12 mouse cellular contexts compared by ENCODE assay signal in genomic region chr6:98553922-98554321, GRCm38 (mm10).
"Had no signal": no experiment of that assay in that cellular context is flagged by ENCODE, and none has a peak within 500 bp of the region (broad histone marks: within the 10 kb centered on the region; RNA-seq: fewer than 3 reads in every experiment).

No protein-coding gene starts in this region.

- H3K4me3 ChIP-seq: left cerebral cortex, adult 2 months; limb, embryonic 10.5 days; liver, embryonic 15.5 days; midbrain, embryonic 13.5 days; neural tube, embryonic 15.5 days had no signal

- H3K27ac ChIP-seq: left cerebral cortex, adult 2 months; limb, embryonic 10.5 days; liver, embryonic 15.5 days; midbrain, embryonic 13.5 days; neural tube, embryonic 15.5 days had no signal

- H3K9me3 ChIP-seq: limb, embryonic 10.5 days; liver, embryonic 15.5 days; midbrain, embryonic 13.5 days; neural tube, embryonic 15.5 days had no signal

- H3K4me2 ChIP-seq: liver, embryonic 11.5 days; liver, embryonic 15.5 days; midbrain, embryonic 13.5 days; neural tube, embryonic 15.5 days had no signal

- H3K27me3 ChIP-seq: liver, embryonic 15.5 days; midbrain, embryonic 13.5 days; neural tube, embryonic 15.5 days had no signal

- H3K9ac ChIP-seq: liver, embryonic 15.5 days; midbrain, embryonic 13.5 days; neural tube, embryonic 15.5 days had no signal

- ATAC-seq: lung, postnatal 0 days; midbrain, embryonic 13.5 days had no signal

- H3K4me1 ChIP-seq: limb, embryonic 10.5 days; liver, embryonic 15.5 days; neural tube, embryonic 15.5 days had no signal

- H3K36me3 ChIP-seq: limb, embryonic 10.5 days; liver, embryonic 15.5 days; midbrain, embryonic 13.5 days; neural tube, embryonic 15.5 days had no signal

- DNase-seq: kidney, postnatal 14 days; lung, adult 2 months; lung, postnatal 36 days; right cerebral cortex, postnatal 14 days; thymus, postnatal 4 days had no signal
